Mouse (Mus musculus): ENCODE results near the gene Cnpy4. TPM values are rescaled to one million over a fixed set of nuclear protein-coding genes. Genes with fewer than 3 reads are reported as not detected.
A peak's percentile ranks its signal among the peaks of the same experiment; 100 is the strongest.

Cnpy4 gene
- polyA plus RNA-seq (2015; fragmentation: Nextera tagmentation; extraction: Ambion mirVana) = 18.6 and 20.0 TPM in 2 replicates

DNA sequence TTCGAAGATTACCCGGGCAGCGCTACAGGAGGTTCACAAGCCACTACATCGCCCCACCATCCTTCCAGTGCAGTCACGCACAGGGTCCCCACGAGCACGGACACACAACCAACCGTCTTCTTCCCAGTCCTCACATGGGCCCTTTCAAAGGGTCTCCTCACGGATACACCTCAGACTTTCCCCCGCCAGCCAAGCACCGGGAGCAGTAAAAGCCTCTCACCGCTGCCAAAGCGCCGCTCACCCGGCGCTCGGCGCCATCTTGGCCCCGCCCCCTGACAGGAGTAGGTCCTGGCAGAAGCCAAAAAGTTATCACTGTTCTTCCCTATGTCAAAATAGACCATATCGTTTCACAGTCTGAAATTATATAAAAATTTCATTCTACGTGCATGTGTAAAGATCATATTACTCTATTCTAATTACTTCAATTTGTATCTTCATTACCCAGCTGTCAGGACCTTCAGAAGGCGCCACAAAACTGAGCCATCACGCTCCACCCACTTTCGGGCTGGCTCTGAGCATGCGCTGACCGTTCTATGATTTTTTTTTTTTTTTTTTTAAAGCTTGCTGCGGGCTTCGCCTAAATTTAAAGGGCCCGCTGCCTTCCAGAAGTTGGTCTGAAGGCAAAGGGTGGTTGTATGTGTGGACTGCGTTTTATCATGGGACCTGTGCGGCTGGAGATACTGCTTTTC lies at the start of gene Cnpy4, which contains the start of gene Taf6:
Gene Cnpy4 (plus strand): TSS at position 536 of the 689 bp plus-strand sequence.
Gene Taf6 (minus strand): TSS at position 502 of the 689 bp plus-strand sequence.
- Histone ChIP-seq H3K27ac (replicated peaks) (peak within 1 kb of the TSS; percentile 81), H3K4me3 (ENCODE audit: low read depth, low read length) (peak within 1 kb of the TSS; percentile 83), H3K9ac (ENCODE audit: low read length) (peak within 1 kb of the TSS; percentile 76), H3K4me2 (replicated peaks; ENCODE audit: low read depth) (peak within 1 kb of the TSS; percentile 78), H3K9me3 (ENCODE audit: control insufficient read depth, low read length) (no peaks in the 10 kb centered on the region), H3K36me3 (ENCODE audit: control insufficient read depth, insufficient read depth, low read length) (peaks cover 6% of the 10 kb centered on the region), H3K27me3 (ENCODE audit: control insufficient read depth, insufficient read depth, low read length) (no peaks in the 10 kb centered on the region), H3K4me1 (replicated peaks; ENCODE audit: control insufficient read depth, insufficient read depth) (no peaks in the 10 kb centered on the region)
- DNase-seq (ENCODE audit: low spot score) (peak; percentile 85), ATAC-seq (ENCODE audit: low FRiP score, low TSS enrichment) (peak; percentile 84)
- TF ChIP-seq CTCF (IDR thresholded peaks at IDR 0.05; ENCODE audit: low read depth) = no peak
- TF ChIP-seq EP300 (optimal IDR thresholded peaks at IDR 0.05) = peak; percentile 100
- 0% methylated on average over 31 of the region's 31 CpGs for WGBS

DNA sequence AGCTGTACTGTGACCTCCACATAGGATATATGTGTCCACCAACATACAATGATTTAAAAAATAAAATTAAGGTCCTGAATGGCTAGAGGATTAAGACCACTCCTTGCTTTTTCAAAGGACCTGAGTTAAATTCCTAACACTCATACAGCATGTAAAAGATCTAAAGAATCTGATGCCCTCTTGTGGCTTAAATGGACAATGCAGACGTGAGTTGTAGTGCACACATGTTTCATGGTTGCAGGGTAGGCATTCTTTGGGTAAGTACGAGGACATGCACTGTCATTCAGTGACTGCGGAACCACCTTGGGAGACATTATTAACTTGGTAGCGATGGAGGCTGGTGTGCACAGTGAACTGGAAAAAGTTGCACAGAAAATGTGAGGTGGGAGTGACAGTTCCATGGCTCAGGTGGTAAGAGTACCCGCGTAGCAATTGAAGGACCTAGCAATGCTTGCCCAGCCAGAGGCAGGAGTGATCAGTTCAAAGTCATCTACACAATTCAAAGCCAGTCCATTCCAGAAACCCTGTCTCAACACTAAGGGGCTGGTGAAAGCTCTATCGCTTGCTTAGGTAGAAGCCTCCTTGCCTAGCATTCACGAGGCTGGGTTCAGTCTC lies 49.2 kb upstream of the Cnpy4 start:
- ATAC-seq (ENCODE audit: low FRiP score, low TSS enrichment) = peak; percentile 60
- H3K4me1 ChIP-seq (replicated peaks; ENCODE audit: control insufficient read depth, insufficient read depth) = no peaks in the 10 kb centered on the region
- H3K27me3 ChIP-seq (ENCODE audit: control insufficient read depth, insufficient read depth, low read length) = no peaks in the 10 kb centered on the region
- TF ChIP-seq CTCF (IDR thresholded peaks at IDR 0.05; ENCODE audit: low read depth) (peak; percentile 83), EP300 (optimal IDR thresholded peaks at IDR 0.05) (no peak)
- H3K9me3 ChIP-seq (ENCODE audit: control insufficient read depth, low read length) = no peaks in the 10 kb centered on the region
- DNase-seq (ENCODE audit: low spot score) = peak; percentile 29
- WGBS = 52% methylated on average over 8 of the region's 8 CpGs
- no peak overlapping the region for H3K9ac ChIP-seq (ENCODE audit: low read length)
- no peak overlapping the region for H3K27ac ChIP-seq (replicated peaks)
- H3K36me3 ChIP-seq (ENCODE audit: control insufficient read depth, insufficient read depth, low read length) = peaks cover 12% of the 10 kb centered on the region; the same call in 1 of the 2 replicates
- no peak overlapping the region for H3K4me3 ChIP-seq (ENCODE audit: low read depth, low read length)
- no peak overlapping the region for H3K4me2 ChIP-seq (replicated peaks; ENCODE audit: low read depth)

DNA sequence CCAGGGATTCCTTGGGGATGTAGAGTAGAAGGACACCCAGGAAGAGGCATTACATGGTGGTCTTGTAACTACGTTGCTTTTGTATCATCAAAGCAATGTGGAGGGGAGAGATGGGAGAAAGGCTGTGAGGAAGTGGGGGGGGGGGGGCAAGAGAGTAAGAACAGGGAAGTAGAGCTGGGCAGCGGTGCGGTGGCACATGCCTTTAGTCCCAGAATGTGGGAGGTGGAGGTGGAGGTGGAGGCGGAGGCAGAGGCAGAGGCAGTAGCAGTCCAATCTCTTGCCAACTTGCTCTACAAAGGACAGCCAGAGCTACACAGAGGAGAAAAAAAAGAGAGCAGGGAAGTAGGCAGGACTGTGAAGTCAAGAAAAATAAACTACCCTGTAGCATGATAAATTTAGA lies 48.7 kb upstream of the Cnpy4 start:
- TF ChIP-seq EP300 (optimal IDR thresholded peaks at IDR 0.05) = no peak
- TF ChIP-seq CTCF (IDR thresholded peaks at IDR 0.05; ENCODE audit: low read depth) = no peak
- no peak overlapping the region for H3K4me2 ChIP-seq (replicated peaks; ENCODE audit: low read depth)
- H3K27me3 ChIP-seq (ENCODE audit: control insufficient read depth, insufficient read depth, low read length) = no peaks in the 10 kb centered on the region
- H3K4me1 ChIP-seq (replicated peaks; ENCODE audit: control insufficient read depth, insufficient read depth) = no peaks in the 10 kb centered on the region
- no peak overlapping the region for H3K27ac ChIP-seq (replicated peaks)
- no peak overlapping the region for H3K9ac ChIP-seq (ENCODE audit: low read length)
- WGBS = 62% methylated on average over 4 of the region's 4 CpGs
- H3K4me3 ChIP-seq (ENCODE audit: low read depth, low read length) = no peak overlapping the region
- ATAC-seq (ENCODE audit: low FRiP score, low TSS enrichment) (no peak), DNase-seq (ENCODE audit: low spot score) (no peak)
- no peaks in the 10 kb centered on the region for H3K9me3 ChIP-seq (ENCODE audit: control insufficient read depth, low read length)
- H3K36me3 ChIP-seq (ENCODE audit: control insufficient read depth, insufficient read depth, low read length) = peaks cover 12% of the 10 kb centered on the region; the same call in 1 of the 2 replicates

GRCm38 (mm10) chr5:138154390-138154789 lies 32.9 kb upstream of the Cnpy4 start:
- Histone ChIP-seq H3K9me3 (ENCODE audit: control insufficient read depth, low read length) (no peaks in the 10 kb centered on the region), H3K4me3 (ENCODE audit: low read depth, low read length) (peak overlapping the region; percentile 71; the same call in 1 of the 2 replicates), H3K9ac (ENCODE audit: low read length) (peak overlapping the region; percentile 89; the same call in 1 of the 2 replicates), H3K27me3 (ENCODE audit: control insufficient read depth, insufficient read depth, low read length) (no peaks in the 10 kb centered on the region), H3K36me3 (ENCODE audit: control insufficient read depth, insufficient read depth, low read length) (peaks cover 11% of the 10 kb centered on the region), H3K27ac (replicated peaks) (no peak overlapping the region), H3K4me1 (replicated peaks; ENCODE audit: control insufficient read depth, insufficient read depth) (no peaks in the 10 kb centered on the region), H3K4me2 (replicated peaks; ENCODE audit: low read depth) (peak overlapping the region; percentile 64)
- TF ChIP-seq CTCF (IDR thresholded peaks at IDR 0.05; ENCODE audit: low read depth) = no peak
- no peak for TF ChIP-seq EP300 (optimal IDR thresholded peaks at IDR 0.05)
- DNase-seq (ENCODE audit: low spot score) (no peak), ATAC-seq (ENCODE audit: low FRiP score, low TSS enrichment) (no peak)
- WGBS = 59% methylated on average over 3 of the region's 3 CpGs

- Histone ChIP-seq H3K4me2 (replicated peaks; ENCODE audit: low read depth) (peak within 1 kb of the TSS; percentile 64), H3K27me3 (ENCODE audit: control insufficient read depth, insufficient read depth, low read length) (no peaks in the 10 kb centered on the region), H3K36me3 (ENCODE audit: control insufficient read depth, insufficient read depth, low read length) (peaks cover 8% of the 10 kb centered on the region), H3K4me1 (replicated peaks; ENCODE audit: control insufficient read depth, insufficient read depth) (no peaks in the 10 kb centered on the region), H3K9me3 (ENCODE audit: control insufficient read depth, low read length) (no peaks in the 10 kb centered on the region), H3K27ac (replicated peaks) (peak within 1 kb of the TSS; percentile 93), H3K9ac (ENCODE audit: low read length) (peak within 1 kb of the TSS; percentile 89), H3K4me3 (ENCODE audit: low read depth, low read length) (peak within 1 kb of the TSS; percentile 71)
- WGBS = under 1% methylated on average over 31 of the region's 31 CpGs
- no peak for TF ChIP-seq EP300 (optimal IDR thresholded peaks at IDR 0.05)
- TF ChIP-seq CTCF (IDR thresholded peaks at IDR 0.05; ENCODE audit: low read depth) = peak; percentile 96
- DNase-seq (ENCODE audit: low spot score) (peak; percentile 91), ATAC-seq (ENCODE audit: low FRiP score, low TSS enrichment) (peak; percentile 98)
Observed at GRCm38 (mm10) chr5:138155443-138155976, 31.8 kb upstream of the Cnpy4 start, which contains the start of gene Zfp113. TSS of gene Zfp113 (minus strand) at chr5:138155744.
